Mouse (Mus musculus): ENCODE data around the gene Gm11096.

DNA sequence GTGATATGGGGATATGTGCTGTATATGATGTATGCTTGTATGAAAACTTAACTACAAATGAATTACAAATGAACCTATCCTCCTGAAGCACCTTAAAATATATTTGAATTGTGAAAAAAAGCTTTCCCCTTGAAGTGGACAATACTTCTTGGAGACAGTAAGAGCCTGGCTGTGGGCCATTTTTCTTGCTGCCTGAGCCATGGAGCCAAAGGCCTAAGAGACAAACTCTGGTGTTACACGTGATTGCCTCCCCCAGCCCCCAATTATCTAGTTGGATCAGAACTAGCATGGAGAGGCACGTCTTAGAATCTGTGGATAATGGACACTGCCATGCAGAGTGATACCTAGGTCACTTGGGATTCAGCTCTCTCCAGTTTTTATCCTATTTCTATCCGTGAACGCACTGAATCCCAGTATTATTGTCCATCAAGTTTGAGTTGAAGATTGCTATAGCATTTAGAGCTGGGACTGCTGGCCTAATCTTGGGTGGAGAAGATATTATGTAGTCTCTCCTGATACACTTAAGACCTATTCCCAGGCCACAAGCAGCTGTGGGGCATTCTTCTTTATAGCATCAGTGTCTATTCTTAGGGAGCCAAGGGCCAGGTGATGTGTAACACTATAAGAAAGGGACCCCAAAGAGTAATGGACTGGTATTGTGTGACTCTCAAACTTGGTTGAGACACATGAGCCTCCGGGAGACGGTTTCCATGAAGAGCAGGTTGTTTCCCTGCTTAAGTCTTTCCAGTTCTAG is 25.0 kb upstream of the Gm11096 start:
- no peak for TF ChIP-seq CTCF (conservative IDR thresholded peaks at IDR 0.05; ENCODE audit: insufficient read depth, insufficient read length, low read depth, low read length)
- TF ChIP-seq POLR2A (IDR thresholded peaks at IDR 0.05; ENCODE audit: low read depth, low read length): no peak
